Mouse (Mus musculus) urinary bladder, postnatal 36 days (tissue): ENCODE results near the gene Mrs2.
"Not testable (repeated sequence)": the region's sequence is repeated elsewhere in the genome, so short reads cannot be mapped to it uniquely, and the experiment has no call there.

Source experiments
- DNase-seq, 2 experiments: peaks; one replicate each; pipeline ENCODE4 v3.0.0; 2022; ENCODE audit warnings: low spot score in 2 of 2, mixed read lengths in 1 of 2

The Mrs2 gene

DNA sequence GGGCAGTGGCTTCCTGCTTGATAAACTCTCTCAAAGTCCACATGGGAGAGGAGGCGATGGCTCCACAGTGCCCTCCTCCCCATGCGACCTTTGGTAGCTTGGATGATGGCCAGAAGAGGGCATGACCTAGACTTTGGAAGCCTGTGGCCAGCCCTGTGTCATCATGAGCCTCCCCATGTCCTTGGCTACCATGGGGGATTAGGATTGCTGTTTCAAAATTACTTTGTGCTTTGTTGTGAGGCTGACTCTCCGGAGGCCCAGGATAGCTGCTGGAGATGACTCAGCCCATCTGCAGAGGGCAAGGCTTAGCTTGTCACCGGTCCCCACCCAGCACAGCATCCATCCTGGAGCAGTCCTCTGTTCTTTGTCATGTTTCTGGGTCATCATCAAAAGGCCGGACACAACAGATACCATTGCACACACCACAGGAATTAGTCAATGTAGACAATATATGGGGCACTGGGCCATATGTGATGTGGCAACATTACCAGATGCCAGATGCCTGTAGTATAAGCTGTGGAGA lies 42.3 kb downstream of the Mrs2 start:
- no peak for DNase-seq

DNA sequence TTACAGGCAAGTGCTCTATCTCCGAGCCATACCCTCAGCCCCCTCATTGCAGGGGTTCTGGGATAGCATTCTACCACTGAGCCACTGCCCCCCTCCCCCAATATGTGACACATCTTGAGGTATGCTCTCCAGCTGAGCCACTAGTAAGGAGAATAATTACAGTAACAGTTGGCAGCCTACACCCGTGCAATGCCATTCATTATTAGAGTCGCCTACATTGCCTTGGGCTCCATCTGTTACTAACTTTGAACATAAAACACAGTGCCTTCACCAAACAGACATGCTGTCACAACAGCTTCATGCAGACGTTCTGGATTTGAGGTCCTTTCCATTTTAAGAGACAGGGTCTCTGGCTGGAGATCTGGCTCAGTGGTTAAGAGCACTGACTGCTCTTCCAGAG lies 43.8 kb downstream of the Mrs2 start:
- no peak for DNase-seq

DNA sequence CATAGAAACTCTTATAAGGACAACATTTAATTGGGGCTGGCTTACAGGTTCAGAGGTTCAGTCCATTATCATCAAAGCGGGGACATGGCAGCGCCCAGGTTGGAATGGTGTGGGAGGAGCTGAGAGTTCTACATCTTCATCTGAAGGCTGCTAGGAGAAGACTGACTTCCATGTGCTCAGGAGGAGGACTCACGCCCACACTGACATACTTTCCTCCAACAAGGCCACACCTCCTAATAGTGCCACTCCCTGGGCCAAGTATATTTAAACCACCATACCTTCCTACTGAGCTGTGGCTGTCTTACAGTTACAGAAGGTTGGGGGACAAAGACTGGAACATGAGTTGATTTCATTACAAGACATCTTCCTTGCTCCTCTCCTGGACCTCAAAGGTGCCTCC lies 48.4 kb downstream of the Mrs2 start:
- DNase-seq: not testable (repeated sequence)

DNA sequence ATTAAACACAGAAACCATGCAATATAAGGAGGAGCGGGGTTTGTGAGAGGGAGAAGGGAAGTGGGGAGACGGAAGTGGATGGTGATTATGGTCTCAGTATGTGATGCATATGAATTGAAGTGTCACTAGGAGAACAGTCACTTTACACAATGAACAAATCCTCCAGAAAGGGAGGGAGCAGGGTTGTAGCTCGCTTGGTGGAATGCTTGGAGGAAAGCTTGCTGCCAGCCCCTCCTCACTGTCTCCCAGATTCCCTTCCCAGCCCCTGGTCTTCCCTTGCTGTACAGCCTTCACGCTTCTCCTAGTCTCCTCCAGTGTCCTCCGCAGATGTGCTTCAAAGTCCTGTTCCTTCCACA lies 54.4 kb downstream of the Mrs2 start:
- DNase-seq: no peak

DNA sequence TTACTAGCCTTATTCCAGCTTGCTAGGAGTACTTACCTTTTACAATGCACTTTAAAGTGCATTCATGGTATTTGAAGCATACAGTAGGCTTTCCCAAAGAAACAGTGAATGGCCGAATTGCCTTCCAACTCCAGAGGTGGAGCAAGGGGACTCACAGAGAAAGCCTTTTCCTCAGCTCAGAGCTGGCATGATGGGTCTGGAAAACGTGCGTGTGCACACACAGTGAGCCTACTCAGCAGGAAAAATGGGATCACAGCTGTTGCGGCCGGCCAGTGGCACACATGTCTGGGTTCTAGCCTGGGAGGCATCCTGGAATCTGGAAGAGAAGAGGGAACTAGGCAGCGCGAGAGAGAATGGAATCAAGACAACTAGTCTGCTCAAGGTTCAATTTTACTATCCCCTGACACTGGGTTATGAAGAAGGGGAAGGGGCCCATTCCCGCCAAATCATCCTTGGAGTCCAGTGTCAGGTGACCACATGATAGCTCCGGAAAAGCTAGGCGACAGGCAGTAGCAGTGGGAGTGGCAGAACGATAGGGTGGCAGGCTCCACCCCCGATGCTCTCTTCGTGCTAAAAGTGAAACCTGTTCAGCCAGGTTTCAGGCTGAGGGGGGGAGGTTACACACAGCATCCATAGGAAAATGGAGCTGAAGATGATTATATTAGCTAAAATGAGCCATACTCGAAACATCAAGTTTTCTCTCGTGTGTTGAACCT lies 54.9 kb downstream of the Mrs2 start:
- no peak for DNase-seq

DNA sequence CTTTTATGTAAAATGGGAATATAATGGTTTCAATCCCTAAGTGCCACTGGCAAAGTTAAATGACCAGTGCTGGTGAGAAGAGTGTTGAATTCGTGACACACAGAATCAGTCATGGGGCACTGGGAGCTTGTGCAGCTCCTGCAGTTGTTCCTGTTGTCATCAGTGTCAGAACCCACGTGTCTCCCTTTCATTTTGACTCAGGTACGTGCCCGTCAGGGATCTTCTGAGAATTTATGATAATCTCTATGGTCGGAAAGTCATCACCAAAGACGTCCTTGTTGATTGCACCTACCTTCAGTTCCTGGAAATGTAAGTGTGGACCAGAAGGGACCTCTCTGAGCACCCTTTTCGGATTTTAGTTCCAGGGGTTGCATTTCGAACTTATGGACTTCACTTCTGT lies 58.1 kb downstream of the Mrs2 start:
- DNase-seq: no peak

DNA sequence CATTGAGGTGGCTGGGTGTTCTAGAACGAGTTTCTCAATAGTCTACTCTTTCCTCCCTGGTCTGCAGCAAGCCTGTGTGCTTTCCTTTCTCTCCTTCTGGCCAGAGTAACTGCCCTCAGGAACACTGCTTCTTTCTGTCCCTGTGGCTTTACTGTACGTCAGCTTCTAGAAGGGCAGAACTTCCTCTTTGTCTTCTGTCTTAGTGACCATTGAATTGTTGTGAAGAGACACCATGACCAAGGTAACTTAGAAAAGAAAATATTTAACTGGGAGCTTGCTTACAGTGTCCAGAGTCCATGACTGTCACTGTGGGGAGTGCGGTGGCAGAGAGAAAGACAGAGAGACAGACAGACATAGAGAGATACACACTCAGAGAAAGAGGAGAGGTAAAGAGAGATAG lies 60.1 kb downstream of the Mrs2 start:
- no peak for DNase-seq

DNA sequence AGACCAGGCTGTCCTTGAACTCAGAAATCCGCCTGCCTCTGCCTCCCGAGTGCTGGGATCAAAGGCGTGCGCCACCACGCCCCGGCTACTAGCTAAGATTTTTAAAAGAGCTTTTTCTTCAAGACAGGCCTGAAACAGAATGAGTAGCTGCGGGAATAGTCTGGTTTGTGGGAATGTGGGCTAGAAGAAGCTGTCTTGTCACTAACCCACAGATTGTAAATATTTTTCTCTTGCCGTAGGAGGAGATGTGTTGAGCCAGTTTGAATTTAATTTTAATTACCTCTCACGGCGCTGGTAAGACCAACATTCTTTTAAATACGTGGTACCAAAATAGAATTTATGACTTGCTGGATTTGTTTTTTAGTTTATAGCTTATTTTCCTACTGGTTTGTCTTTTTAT lies 61.5 kb downstream of the Mrs2 start:
- DNase-seq: no peak

DNA sequence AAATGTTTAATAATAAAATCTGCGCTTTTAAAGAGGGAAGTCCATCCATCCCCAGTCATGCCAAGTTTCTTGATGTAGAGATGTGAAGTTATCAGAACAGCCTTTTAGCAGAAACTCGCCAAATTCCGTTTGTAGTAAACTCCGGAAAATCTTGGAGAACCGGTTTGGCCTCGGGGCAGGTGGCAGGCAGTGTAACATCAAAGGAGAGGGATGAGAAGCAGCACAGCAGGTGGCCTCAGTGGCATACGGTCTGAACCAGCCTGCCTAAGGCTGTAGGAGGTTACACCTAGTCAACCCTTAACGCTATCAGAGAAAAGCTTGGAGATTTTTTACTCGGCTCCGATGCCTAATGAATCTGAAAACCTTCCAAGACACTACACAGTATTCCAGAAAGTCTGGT lies 64.7 kb downstream of the Mrs2 start:
- DNase-seq: peak; percentile 27 to 31

DNA sequence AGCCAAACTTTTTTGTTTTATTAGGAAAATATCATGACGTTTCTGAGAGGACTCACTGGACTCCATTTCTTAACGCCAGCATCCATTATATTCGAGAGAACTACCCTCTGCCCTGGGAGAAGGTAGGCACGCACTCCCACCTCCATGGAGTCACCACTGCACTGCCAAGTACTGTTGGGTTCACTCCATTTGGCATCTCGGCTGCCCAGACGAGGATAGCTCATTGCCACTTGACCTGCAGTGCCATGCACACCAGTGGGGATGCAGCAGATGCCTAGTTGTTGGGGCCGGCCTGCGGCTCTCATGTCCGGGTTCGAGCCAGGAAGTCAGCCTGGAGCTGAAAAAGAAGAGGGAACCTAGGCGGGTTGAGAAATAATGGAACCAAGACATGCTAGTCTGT lies 65.1 kb downstream of the Mrs2 start:
- no peak for DNase-seq

DNA sequence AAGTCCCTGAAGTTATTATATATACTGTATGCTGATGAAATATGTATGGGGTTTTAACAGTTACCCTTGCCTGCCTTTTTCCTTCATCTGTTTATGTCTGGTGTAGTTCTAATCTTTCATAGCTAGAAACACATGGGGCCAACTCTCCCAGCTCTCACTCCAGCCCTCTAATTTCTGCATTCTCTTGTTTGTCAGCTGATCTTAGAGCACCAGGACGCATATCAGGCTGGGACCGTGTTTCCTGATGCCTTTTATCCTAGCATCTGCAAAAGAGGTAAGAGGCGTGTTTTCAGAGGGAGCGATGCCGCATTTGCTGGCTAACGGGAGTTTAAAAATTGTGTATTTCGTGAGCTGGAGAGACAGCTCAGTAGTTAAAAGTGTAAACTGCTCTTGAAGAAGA lies 67.5 kb downstream of the Mrs2 start:
- DNase-seq: no peak

DNA sequence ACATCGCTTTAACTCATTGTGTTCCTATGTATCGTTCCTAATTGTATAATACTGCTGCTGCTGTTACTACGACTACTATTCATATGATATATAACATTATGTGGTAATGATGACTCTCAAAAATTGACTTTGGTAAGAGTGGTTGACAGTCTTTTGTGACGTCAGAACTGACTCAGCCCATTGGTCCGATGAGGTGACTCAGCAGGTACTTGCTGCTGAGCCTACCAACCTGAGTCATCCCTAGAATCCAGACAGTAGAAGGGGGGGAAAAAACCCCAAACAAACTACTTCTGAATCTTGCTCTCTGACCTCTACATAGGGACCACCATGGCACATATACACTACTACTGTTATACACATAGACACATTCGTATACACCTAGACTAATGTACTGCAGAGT lies 71.3 kb downstream of the Mrs2 start:
- DNase-seq: no peak

DNA sequence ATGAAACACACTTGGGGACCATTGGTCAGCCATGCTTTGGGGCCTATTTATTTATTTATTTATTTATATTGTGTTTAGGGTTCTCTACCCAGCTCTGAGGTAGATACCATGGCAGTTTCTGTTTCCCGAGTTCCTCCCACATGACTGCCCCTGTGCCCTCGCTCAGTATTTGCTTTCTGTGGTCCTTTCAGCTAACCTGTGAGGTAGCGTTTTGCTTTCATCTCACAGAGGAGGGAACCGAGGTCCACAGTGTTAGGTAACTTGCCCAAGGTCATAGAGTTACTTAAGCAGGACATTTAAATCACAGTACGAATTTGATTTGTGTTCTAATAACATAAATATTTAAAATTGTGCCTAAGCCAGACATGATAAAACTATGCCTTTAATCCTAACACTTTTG lies 73.0 kb downstream of the Mrs2 start:
- no peak for DNase-seq

DNA sequence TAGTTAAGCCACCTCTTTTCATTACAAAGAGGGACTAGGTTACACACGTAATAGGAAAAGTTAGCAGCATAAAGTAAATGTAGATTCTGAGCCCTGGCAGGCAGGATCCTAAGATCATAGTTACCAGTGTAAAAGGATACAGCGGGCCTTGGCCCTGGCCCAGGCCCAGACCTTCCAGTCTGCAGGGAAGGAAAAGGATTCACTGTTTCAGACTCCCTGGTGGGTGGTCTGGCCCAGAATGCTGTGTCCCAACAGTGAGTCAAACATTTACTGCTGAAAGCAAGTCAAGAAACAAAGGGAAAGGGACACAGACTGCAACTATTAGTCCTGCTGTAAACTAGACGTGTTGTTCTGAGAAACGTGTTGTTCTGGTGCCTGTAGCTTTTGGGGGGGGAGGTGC lies 74.6 kb downstream of the Mrs2 start:
- no peak for DNase-seq

DNA sequence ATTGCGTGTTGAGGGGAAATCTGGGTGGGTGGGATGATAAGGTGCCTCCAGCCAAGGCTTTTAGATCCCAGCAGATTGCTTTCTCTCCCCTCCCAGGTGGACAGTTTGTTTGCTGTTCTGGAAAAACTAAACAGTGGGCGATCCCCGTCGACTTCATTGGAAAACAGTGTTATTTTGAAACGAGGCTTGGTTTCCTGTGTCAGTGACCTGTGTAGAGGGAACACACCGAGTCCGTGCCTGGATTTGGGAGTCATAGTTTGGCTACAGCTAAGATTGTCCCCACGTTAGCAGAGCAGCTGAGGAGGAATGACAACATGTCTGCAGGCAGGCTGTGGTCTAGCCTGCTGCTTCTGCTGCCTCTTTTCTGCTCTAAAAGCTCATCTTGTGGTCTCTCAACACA lies 76.9 kb downstream of the Mrs2 start:
- no peak for DNase-seq

DNA sequence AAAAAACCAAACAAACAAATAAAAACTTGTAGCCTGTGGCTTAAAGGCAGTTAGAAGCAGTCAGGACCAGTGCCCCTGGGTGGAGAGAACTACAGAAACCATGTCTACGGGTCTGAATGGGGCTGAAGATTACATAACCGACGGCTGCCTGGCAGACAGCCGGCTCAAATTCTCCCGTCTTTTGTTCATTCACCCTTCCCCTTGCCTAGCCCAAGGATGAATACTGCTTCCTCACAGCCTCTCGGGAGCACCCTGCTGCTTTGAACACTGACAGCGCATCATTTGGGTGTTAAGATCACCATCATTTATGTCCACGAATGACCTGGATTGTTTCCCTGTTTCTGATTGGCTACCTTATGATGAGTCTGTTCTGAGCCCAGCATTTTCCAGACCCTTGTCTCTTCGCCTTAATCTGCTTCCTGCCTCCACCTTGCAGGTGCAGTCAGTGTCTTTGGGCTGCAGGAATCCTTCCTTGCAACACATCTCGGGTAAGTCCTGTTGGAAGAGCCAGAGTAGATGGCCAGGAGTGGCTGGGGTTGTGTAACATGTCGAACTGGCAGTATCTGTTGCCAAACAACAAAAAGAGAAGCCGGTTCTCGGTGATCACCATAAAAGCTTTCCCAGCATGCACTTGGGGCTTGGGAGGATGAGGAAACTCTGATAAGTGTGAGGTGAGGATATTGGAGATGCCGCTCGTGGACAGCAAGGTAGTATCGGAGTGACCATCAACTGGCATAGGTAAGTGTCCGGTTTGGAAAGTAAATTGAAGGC lies 77.5 kb downstream of the Mrs2 start, which contains the start of gene Gpld1:
Gpld1 (plus strand) TSS at position 641 of the 771 bp plus-strand sequence.
- no peak for DNase-seq

DNA sequence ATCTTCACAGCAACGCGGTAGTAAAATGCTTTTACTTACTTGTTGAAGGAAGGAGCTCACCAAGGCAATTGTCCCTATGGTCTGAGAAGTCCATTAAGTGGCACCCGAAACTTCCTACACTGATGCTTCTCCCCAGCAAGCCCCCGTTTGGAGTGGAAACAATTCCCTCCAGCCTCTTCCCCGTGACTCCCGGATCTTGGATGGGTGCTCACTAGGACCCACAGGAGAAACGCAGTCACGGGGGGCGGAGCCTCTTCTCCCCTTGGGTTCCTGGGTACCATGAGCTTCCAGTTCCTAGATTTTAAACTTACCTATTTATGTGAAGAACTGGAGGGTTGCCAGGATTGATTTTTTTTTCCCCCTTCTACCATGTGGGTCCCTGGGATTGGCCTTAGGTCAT lies 80.7 kb downstream of the Mrs2 start:
- no peak for DNase-seq

DNA sequence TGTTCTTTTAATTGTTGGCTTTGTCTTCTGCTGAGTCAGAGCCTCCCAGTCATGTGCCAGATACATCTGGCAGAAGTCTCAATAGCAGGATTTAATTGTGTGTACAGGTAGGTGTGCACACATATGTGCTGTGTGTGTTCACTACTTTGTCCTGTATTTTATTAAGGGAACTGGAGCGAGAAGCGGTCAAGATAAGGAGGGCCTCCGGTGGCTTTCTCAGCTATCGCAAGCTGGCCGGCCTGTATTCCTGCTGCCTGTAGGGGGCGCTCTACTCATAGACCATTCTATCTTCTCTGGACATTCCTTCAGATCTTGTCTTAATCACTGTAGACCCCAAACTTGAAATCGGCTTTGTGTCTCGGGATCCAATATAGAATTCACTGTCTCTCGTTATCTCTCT lies 81.5 kb downstream of the Mrs2 start:
- DNase-seq: peak; percentile 65 to 76

DNA sequence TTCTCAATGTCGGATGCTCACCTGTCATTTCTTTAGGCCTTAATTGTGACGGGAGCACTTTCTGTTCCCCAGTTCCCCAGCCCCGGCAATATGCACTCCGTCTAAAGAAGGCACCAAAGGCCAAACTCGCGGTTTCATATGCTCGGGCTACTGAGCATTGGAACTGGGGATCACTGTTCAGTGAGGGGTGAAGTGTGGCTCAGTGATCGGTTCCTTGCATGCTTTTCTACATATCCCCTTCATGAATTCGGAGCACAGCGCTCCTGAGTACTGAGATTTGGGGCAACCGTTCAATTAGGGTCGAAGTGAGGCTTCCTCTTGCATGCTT lies 82.4 kb downstream of the Mrs2 start:
- no peak for DNase-seq
